Mouse (Mus musculus) thymus, adult 2 months (tissue): ENCODE data around the gene Acss3.

Source experiments
- CTCF ChIP-seq: fragments of 200-500 bp; IDR thresholded peaks from 2 replicates; pipeline ENCODE4 v1.5.1; 2012; ENCODE audit warnings: mild to moderate bottlenecking, control low read depth, low read length, moderate library complexity, borderline replicate concordance; ENCODE audit not compliant: control insufficient read depth, poor library complexity, insufficient read depth; ENCODE audit errors: extremely low read depth
- POLR2A ChIP-seq: fragments of 200-500 bp; IDR thresholded peaks from 2 replicates; pipeline ENCODE4 v1.6.1; 2012; ENCODE audit warnings: mild to moderate bottlenecking, low read length, control low read depth, moderate library complexity; ENCODE audit not compliant: control insufficient read depth, poor library complexity, insufficient read depth; ENCODE audit errors: extremely low read depth

DNA sequence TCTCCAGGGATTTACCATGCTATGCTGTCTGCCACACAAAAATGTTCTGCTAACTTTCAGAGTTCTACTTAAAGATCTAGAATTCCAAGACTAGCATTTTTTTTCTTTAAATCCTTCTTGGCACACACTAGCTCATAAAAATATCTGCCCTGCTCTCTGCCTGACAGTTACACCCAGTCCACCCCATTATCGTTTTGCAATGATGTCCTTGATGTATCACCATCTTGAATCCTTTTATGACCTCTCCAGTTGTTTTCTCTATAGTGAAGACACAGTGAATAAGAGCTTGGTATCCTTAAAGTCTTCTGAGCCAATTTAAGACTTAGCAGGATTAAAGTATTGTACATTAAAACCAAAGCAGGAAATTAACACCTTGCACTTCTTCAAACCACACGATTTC, 4.3 kb downstream of the Acss3 start:
- TF ChIP-seq CTCF (no peak), POLR2A (no peak)
